Mouse (Mus musculus): ENCODE data around the gene Scgb2b7. TPM values are rescaled to one million over a fixed set of nuclear protein-coding genes. Genes with fewer than 3 reads are reported as not detected.
"Not testable (repeated sequence)": the region's sequence is repeated elsewhere in the genome, so short reads cannot be mapped to it uniquely, and the experiment has no call there.

Gene Scgb2b7
- not detected for total RNA-seq (2021)
- long read RNA-seq, experiment 1 = 0 reads
- long read RNA-seq, experiment 2 = 0 reads

- not testable (repeated sequence) for DNase-seq (ENCODE audit: low spot score in 2 of 2)
These were observed at the start of gene Scgb2b7 for GRCm38 (mm10) chr7:31705657-31706056. Gene Scgb2b7, minus strand, starts transcription at chr7:31705757.

- DNase-seq (ENCODE audit: low spot score in 2 of 2) = not testable (repeated sequence)
These were observed 6.8 kb upstream of the Scgb2b7 start, which contains the start of gene Scgb1b7 for GRCm38 (mm10) chr7:31712365-31712764. Gene Scgb1b7, plus strand, starts transcription at chr7:31712665.

Other genes with a start within 250 kb of the Scgb2b7 start
- not detected for gene Scgb1b7, start 6.9 kb upstream of the Scgb2b7 start, total RNA-seq (2021)

Measured in adrenal gland, postnatal 4 days (tissue).